Mouse (Mus musculus): ENCODE results near the gene Fam117b. TPM values are rescaled to one million over a fixed set of nuclear protein-coding genes. Genes with fewer than 3 reads are reported as not detected.

Gene Fam117b
- polyA plus RNA-seq, 1 experiment = 9.5 TPM

DNA sequence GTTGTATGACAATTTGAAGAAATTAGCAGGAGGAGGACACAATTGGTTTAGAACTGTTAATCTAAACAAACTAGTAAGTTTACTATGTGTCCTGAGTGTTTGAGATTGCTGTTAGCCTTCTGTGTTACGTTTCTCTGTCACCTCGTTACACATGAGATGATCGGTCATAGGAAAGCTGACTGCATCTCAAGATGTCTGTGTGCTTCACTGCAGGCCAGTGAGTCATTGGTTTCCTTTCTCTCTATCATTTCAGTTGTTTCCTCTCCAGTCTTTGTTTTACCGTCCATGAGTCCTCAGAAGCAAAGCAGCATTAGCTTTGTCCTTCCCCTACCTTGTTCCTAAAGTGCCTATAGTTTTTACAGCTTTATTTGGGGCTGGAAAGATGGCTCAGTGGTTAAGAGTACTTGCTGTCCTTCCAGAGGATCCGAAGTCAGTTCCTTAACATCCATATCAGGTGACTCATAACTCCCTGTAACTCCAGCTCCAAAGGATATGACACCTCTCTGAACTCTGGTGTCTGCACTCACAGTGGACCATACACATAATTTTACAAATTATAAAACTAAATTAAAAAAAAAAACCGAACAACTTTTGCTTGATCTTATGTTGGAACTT lies 53.5 kb downstream of the Fam117b start:
- TF ChIP-seq CTCF (IDR thresholded peaks at IDR 0.05; ENCODE audit: extremely low read depth, insufficient read depth, insufficient read length, insufficient replicate concordance) (no peak), POLR2A (IDR thresholded peaks at IDR 0.05; ENCODE audit: low read depth, low read length) (no peak)
- no peak for DNase-seq (ENCODE audit: low read depth in 1 of 2, low spot score in 2 of 2)
- Histone ChIP-seq H3K4me3 (ENCODE audit: extremely low read depth, insufficient read depth, insufficient read length) (no peak overlapping the region), H3K36me3 (ENCODE audit: control insufficient read depth, insufficient read depth, low read length) (peaks cover 8% of the 10 kb centered on the region; the same call in 1 of the 2 replicates), H3K27ac (ENCODE audit: insufficient read depth, low read length) (no peak overlapping the region), H3K27me3 (ENCODE audit: control insufficient read depth, insufficient read depth, low read length) (no peaks in the 10 kb centered on the region), H3K4me1 (ENCODE audit: control insufficient read depth, insufficient read depth, insufficient read length) (no peaks in the 10 kb centered on the region)
- WGBS = 88% methylated on average over 6 of the region's 6 CpGs

DNA sequence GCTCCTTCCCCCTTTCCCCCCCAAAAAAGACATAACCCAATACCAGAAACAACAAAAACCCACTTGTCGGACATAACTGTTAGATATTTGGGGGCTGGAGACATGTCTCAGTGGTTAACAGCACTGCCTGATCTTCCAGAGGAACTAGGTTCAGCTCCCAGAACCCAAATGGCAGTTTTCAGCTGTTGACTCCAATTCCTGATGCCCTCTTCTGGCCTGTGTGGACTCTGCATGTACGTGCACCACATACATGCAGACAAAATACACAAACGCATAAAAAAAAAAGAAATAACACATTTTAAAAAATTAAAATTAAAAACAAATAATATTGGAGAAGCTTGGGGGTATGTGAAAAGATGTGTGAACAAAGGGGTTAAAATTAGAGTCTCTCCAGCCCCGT lies 54.5 kb downstream of the Fam117b start:
- Histone ChIP-seq H3K36me3 (ENCODE audit: control insufficient read depth, insufficient read depth, low read length) (peaks cover 10% of the 10 kb centered on the region), H3K27ac (ENCODE audit: insufficient read depth, low read length) (no peak overlapping the region), H3K4me1 (ENCODE audit: control insufficient read depth, insufficient read depth, insufficient read length) (no peaks in the 10 kb centered on the region), H3K4me3 (ENCODE audit: extremely low read depth, insufficient read depth, insufficient read length) (no peak overlapping the region), H3K27me3 (ENCODE audit: control insufficient read depth, insufficient read depth, low read length) (no peaks in the 10 kb centered on the region)
- TF ChIP-seq CTCF (IDR thresholded peaks at IDR 0.05; ENCODE audit: extremely low read depth, insufficient read depth, insufficient read length, insufficient replicate concordance) = peak; percentile 45; the same call in 1 of the 2 replicates
- no peak for TF ChIP-seq POLR2A (IDR thresholded peaks at IDR 0.05; ENCODE audit: low read depth, low read length)
- WGBS = 89% methylated on average over 4 of the region's 4 CpGs
- peak in 1 of 2 experiments; percentile 21 for DNase-seq (ENCODE audit: low read depth in 1 of 2, low spot score in 2 of 2)

DNA sequence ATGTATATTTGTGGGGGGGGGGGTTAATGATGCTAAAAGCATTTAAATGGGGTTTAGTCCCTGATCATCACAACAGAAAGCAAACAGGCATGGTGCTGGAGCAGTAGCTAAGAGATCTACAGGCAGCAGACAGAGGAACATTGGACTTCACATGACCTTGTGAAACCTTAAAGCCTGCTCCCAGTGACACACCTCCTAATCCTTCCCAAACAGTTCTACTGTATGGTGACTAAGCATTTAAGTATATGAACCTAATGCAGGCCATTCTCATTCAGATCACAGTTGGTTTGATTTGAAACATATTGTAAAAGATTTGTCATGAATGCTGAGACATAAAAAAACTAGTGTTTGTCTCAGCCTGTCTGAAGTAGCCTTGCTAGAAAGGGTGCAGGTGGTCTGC lies 73.8 kb downstream of the Fam117b start:
- no peak overlapping the region for H3K27ac ChIP-seq (ENCODE audit: insufficient read depth, low read length)
- H3K27me3 ChIP-seq (ENCODE audit: control insufficient read depth, insufficient read depth, low read length) = no peaks in the 10 kb centered on the region
- H3K4me3 ChIP-seq (ENCODE audit: extremely low read depth, insufficient read depth, insufficient read length) = no peak overlapping the region
- no peak for TF ChIP-seq CTCF (IDR thresholded peaks at IDR 0.05; ENCODE audit: extremely low read depth, insufficient read depth, insufficient read length, insufficient replicate concordance)
- no peak for TF ChIP-seq POLR2A (IDR thresholded peaks at IDR 0.05; ENCODE audit: low read depth, low read length)
- peaks cover 10% of the 10 kb centered on the region for H3K36me3 ChIP-seq (ENCODE audit: control insufficient read depth, insufficient read depth, low read length)
- H3K4me1 ChIP-seq (ENCODE audit: control insufficient read depth, insufficient read depth, insufficient read length) = no peaks in the 10 kb centered on the region
- DNase-seq (ENCODE audit: low read depth in 1 of 2, low spot score in 2 of 2) = no peak

DNA sequence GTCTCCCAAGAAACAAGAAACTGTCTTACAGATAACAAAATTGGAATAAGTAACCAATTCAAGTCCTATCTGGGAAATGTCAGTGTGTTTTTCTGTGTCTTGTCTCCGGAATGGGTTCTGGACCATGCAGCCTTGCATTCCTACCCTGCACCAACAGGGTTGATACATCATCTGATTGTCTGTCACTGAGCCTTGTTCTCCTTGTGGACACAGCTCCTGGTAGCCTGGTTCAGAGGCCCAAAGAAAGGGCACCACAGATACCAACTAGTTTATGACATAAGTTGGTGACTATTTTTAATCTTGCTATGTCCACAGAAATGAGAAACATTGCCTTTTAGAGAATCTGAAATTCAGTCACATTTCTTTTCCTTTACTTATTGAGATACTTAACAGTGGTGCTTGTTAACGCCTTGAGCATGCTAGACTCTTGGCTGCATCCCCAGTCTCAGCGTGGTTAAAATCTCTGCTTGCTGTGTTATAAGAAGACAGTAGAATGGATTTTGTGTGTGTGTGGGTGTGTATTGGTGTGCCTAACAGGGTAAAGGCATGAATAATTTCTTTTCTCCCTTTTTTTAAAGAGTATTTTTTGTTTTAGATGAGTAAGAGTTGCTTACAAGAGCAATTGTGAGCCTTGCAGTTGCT lies 74.7 kb downstream of the Fam117b start:
- H3K27ac ChIP-seq (ENCODE audit: insufficient read depth, low read length) = no peak overlapping the region
- no peak for TF ChIP-seq POLR2A (IDR thresholded peaks at IDR 0.05; ENCODE audit: low read depth, low read length)
- no peak for DNase-seq (ENCODE audit: low read depth in 1 of 2, low spot score in 2 of 2)
- H3K27me3 ChIP-seq (ENCODE audit: control insufficient read depth, insufficient read depth, low read length) = no peaks in the 10 kb centered on the region
- H3K36me3 ChIP-seq (ENCODE audit: control insufficient read depth, insufficient read depth, low read length) = peaks cover 7% of the 10 kb centered on the region
- no peaks in the 10 kb centered on the region for H3K4me1 ChIP-seq (ENCODE audit: control insufficient read depth, insufficient read depth, insufficient read length)
- 93% methylated on average over 3 of the region's 3 CpGs for WGBS
- H3K4me3 ChIP-seq (ENCODE audit: extremely low read depth, insufficient read depth, insufficient read length) = no peak overlapping the region

DNA sequence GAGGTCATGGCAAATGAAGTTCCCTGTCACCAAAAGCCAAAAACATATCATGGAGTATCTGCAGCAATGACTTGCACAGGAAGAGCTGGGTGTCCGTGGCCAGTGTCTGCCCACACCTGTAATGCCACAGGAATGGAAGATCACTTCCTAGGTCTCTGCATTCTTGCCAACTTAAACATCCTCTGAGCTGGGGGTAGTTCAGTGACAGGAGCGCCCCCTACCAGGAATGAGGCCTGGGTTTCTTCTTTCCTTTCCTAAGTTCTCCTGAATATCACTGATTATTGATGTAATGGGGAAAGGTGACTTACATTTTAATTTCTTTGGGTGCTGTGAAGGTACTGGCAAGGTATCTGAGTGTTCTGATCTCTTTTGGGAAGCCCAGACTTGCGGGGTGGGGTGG lies 82.8 kb downstream of the Fam117b start:
- Histone ChIP-seq H3K4me3 (ENCODE audit: extremely low read depth, insufficient read depth, insufficient read length) (no peak overlapping the region), H3K27me3 (ENCODE audit: control insufficient read depth, insufficient read depth, low read length) (no peaks in the 10 kb centered on the region), H3K27ac (ENCODE audit: insufficient read depth, low read length) (no peak overlapping the region), H3K36me3 (ENCODE audit: control insufficient read depth, insufficient read depth, low read length) (peaks cover 2% of the 10 kb centered on the region), H3K4me1 (ENCODE audit: control insufficient read depth, insufficient read depth, insufficient read length) (no peaks in the 10 kb centered on the region)
- DNase-seq (ENCODE audit: low read depth in 1 of 2, low spot score in 2 of 2) = no peak
- TF ChIP-seq CTCF (IDR thresholded peaks at IDR 0.05; ENCODE audit: extremely low read depth, insufficient read depth, insufficient read length, insufficient replicate concordance) (no peak), POLR2A (IDR thresholded peaks at IDR 0.05; ENCODE audit: low read depth, low read length) (no peak)
- 65% methylated on average over 3 of the region's 3 CpGs for WGBS

DNA sequence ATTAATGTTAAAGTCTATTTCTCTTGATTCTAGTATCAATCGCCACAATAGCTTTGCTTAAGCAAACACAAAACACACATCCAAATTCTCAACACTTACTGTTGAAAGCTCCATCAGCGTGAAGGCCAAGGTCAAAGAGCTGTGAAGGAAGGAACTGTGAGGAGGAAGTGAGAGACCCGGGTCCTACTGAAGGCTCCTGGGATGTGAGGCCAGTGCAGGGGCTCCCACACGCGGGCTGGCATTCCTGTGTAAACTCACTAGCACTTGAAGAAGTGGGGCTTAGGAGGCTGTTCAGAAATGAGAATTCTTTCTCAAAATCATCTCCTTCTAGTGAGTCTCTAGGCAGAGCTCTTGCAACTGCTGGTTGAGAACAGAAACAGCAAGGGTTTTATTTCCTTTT lies 84.5 kb downstream of the Fam117b start:
- H3K27ac ChIP-seq (ENCODE audit: insufficient read depth, low read length) = no peak overlapping the region
- WGBS = 31% methylated on average over 5 of the region's 5 CpGs
- no peaks in the 10 kb centered on the region for H3K4me1 ChIP-seq (ENCODE audit: control insufficient read depth, insufficient read depth, insufficient read length)
- DNase-seq (ENCODE audit: low read depth in 1 of 2, low spot score in 2 of 2) = no peak
- TF ChIP-seq CTCF (IDR thresholded peaks at IDR 0.05; ENCODE audit: extremely low read depth, insufficient read depth, insufficient read length, insufficient replicate concordance) (no peak), POLR2A (IDR thresholded peaks at IDR 0.05; ENCODE audit: low read depth, low read length) (no peak)
- no peaks in the 10 kb centered on the region for H3K27me3 ChIP-seq (ENCODE audit: control insufficient read depth, insufficient read depth, low read length)
- H3K4me3 ChIP-seq (ENCODE audit: extremely low read depth, insufficient read depth, insufficient read length) = no peak overlapping the region
- H3K36me3 ChIP-seq (ENCODE audit: control insufficient read depth, insufficient read depth, low read length) = no peaks in the 10 kb centered on the region

DNA sequence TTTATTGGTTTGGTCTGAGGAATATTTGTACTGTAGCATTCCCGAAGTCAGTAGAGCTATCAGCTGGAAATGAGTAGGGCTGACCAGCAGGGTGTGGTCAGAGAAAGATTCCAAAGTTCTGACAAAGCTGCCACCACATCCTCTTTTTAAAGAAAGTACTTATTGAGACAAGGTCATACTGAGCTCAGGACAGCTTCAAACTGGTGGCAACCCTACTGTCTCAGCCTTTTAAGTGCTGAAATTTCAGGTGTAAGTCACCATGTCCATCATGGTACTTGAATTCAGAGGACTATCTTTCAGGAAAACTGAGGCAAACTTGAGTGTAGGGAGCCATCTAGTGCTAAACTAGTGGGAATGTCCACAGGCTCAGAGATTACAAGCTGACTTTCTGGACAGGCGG lies 87.5 kb downstream of the Fam117b start:
- Histone ChIP-seq H3K27me3 (ENCODE audit: control insufficient read depth, insufficient read depth, low read length) (no peaks in the 10 kb centered on the region), H3K4me3 (ENCODE audit: extremely low read depth, insufficient read depth, insufficient read length) (no peak overlapping the region), H3K36me3 (ENCODE audit: control insufficient read depth, insufficient read depth, low read length) (no peaks in the 10 kb centered on the region), H3K27ac (ENCODE audit: insufficient read depth, low read length) (no peak overlapping the region), H3K4me1 (ENCODE audit: control insufficient read depth, insufficient read depth, insufficient read length) (no peaks in the 10 kb centered on the region)
- DNase-seq (ENCODE audit: low read depth in 1 of 2, low spot score in 2 of 2) = no peak
- WGBS = 53% methylated on average over 2 of the region's 2 CpGs
- TF ChIP-seq CTCF (IDR thresholded peaks at IDR 0.05; ENCODE audit: extremely low read depth, insufficient read depth, insufficient read length, insufficient replicate concordance) (no peak), POLR2A (IDR thresholded peaks at IDR 0.05; ENCODE audit: low read depth, low read length) (no peak)

All from spleen, adult 2 months (tissue).